Mouse (Mus musculus): ENCODE results near the gene Tcp11l1.

The Tcp11l1 gene

DNA sequence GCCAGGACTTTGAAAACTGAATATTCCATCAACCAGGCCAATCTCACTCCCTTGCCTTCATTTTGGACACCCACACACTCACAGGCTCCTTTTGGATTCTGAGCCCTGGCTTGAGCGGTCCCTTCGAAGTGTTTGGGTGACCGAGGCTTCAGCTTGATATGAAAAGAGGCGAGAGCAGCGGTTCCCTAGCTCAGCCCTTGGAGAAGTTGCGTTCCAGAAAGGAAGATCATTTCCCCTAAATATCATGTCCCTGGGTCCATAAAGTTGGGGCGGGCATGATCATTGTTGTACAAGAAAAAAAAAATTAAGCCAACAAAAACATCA lies 479 bp upstream of the Tcp11l1 start:
- no peak for DNase-seq (ENCODE audit: low spot score)

DNA sequence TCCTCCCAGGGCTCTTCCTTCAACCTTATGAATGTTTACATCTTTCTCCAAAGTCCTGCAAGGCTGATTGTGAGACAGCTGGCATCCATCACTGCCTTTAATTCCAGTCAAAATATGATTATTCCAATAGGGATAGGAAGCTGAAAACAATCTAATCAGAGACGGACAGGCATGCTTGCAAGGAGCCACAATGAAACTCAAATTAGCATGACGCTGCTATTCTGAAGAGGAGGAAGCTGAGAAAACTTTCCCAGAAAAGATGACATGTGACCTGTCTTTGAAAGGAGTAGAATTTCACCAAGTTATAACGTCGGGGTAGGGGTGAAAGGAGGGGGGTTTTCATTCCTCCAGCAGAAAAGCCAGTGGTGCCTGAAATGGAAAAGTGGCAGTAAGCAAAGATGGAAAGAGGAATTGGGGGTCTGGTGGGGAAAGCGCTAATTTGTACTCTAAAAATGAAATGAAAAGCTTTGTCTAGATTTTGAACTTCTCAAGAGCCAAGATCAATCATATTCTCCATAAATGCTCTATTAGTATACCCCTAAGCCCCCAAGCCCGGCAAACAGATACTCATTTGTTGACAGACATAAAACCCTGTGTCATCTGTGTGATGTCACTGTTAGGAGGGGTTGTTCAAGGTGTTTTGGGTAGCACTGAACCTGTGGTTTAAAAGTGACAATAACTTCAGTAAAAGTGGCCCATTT lies 1.1 kb downstream of the Tcp11l1 start:
- DNase-seq (ENCODE audit: low spot score) = no peak

DNA sequence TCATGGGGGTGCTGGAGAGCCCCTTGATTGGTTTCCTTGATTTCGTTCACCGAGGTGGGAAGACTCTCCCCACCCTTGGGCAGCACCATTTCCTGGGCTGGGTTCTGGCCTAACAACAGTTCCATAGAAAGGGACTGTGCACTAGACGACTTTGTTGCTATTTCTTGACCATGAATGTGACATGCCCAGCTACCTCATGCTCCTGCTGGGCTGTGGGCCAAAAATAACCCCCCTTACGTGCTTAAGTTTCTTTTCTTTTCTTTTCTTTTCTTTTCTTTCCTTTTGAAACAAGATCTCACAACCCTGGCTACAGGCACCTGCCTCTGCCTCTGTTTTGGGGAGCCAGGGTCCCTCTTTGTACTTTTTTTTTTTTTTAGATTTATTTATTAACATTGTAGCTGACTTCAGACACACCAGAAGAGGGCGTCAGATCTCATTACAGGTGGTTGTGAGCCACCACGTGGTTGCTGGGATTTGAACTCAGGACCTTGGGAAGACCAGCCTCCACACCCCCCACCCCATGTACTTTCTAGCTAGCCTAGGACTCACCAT lies 2.1 kb downstream of the Tcp11l1 start:
- no peak for DNase-seq (ENCODE audit: low spot score)

DNA sequence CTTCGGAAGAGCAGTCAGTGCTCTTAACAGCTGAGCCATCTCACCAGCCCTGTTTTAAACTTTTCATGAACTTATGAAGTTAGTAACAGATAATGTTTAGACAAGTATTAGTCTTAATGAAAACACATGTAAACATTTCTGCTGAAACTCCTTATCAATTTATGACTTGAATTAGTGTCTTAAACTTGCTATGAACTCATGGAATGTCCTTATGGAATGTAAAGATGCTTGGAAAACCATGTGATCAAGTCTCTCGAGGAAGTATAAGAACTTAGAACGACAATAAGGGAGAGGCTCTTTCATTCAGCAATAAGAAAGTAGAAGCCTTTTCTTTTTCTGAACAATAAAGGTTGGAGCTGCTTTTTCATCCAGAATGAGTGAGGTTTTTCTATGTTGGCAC lies 7.6 kb downstream of the Tcp11l1 start:
- DNase-seq (ENCODE audit: low spot score) = no peak

DNA sequence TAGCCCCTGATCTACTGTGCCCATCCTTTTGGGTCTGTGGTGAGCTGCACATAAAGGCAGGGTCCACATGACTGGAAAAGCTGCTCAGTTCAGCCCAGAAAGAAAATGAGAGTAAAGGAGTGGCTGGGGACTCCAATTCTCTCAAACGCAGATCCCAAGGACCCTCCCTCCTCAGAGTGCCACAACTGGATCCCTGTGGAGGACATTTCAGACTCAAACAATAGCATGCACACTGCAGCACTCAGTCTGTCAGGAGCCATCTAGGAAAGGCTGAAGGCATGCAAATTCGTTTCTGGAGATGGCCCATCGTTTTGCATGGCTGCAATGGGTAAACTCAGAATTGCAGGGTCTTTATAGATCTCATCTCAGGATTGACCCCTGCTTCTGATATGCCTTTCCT lies 8.8 kb downstream of the Tcp11l1 start:
- DNase-seq (ENCODE audit: low spot score) = no peak

DNA sequence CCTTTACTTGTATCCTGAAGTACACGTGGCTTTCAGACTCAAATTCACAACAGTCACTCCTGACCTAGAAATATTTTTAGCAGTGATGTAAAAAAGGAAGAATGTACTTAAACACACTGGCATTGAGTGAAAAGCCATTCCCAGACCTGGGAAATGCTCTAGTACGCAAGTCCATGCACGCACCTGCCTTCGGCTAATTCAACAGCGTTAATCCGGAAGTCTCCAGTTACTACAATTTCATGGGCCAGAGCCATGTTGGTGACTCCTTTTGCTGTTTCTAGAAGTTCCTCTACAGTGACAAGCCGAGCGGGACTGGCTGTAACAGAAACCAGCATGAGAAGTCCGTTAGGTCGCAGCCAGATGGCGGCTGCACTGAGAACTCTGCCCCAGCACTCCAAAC lies 12.3 kb downstream of the Tcp11l1 start:
- no peak for DNase-seq (ENCODE audit: low spot score)

DNA sequence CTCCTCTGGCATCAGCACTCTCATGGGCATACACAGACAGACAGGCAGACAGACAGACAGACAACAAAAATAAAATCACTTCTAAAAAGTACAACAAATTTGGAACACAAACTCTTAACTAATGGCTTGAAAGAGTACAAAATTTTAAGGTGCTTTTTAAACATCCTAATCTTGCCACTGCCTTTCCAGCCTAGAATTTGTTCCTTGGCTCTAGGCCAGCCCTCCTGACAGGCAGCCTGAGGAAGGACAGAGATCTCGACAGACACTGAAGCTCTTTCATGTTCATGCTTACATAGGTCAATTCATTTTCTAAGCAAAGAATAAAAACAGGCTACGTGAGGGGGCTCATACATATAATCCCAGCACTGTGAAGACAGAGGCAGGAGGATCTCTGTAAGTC lies 19.4 kb downstream of the Tcp11l1 start:
- no peak for DNase-seq (ENCODE audit: low spot score)

DNA sequence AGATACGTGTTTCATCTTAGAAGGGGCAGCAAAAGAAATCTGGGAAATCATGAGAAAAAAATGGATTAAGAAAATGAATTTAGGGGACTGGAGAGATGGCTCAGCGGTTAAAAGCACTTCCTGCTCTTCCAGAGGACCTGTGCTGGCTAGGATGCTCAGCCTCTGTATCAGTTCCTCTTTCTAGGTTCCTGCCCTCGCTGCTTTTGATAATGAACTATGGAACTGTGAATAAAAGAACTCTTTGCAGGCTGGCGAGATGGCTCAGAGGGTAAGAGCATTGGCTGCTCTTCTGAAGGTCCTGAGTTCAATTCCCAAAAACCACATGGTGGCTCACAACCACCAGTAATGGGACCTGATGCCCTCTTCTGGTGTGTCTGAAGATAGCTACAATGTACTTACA lies 21.2 kb downstream of the Tcp11l1 start:
- no peak for DNase-seq (ENCODE audit: low spot score)

DNA sequence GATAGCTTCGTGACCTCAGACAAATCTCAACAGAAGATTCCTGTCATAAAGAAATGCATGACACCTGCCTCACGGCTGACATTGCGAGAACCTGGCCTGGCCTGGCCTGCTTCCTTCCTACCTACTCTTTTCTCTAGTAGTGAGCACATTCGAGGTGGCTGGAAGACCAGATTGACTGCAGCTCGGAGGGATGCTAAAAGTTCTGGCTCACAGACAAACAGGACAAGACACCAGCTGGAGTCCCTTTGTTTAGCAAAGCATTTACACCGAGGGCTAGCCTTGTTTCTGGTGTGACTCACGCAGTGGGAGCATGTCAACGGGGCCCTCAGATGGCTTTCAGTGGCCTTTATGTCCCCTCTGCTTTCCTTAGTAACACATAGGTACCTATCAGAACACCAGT lies 23.2 kb downstream of the Tcp11l1 start:
- no peak for DNase-seq (ENCODE audit: low spot score)

DNA sequence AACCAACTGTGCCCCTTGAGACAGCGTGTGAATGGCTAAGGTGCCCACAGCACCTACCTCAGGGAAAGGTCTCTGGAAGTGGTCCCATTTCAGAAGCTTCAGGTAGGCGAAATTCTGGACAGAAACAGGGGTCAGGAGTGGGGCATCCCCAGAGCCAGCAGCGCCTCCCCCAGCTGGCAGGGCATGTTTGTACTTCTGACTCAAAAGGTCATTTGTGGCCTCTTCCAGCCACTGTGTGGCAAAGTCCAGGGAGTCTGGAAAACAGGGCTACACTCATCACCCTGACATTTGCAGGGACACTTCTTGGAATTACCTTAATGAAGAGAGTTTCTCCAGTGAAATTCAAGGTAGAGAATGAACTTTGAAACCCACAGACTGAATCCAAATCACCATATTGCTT lies 23.6 kb downstream of the Tcp11l1 start:
- no peak for DNase-seq (ENCODE audit: low spot score)

DNA sequence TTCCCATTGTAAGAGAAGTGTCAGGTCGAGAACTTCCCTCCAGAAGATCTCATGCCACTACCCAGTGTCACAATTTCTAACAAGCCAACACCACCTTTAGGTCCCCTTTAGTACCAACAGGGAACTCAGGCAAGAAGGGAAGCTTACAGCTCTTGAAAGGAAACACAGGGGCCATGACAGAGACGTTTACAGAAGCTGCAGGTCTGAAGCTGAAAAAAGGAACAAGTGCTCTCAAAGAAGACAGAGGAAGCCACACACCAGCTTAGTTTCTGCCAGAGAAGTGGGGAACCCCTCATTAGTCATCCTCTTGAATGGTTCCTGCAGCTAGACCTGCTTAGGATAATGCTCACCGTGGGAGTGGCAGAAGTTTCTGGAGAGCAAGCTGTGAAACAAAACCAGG lies 24.7 kb downstream of the Tcp11l1 start:
- no peak for DNase-seq (ENCODE audit: low spot score)

DNA sequence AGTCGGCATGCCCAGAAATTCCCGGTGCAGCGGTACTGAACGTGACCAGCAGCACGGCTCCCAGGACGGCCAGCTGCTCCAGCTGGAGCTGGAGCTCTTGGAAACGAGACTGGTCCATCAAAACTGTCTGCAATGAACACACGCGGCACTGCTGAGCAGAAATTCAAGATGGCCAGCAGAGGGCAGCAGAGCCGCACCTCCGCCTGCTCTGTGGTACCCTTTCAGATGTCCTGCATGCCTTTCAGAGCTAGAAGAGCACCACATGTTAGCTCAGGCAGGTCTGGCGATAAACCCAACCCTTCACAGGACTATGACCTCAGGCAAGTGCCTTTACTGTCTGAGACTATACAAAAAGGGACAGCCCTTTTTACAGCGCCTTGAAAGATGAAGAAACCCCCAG lies 26.6 kb downstream of the Tcp11l1 start:
- DNase-seq (ENCODE audit: low spot score) = peak; percentile 44

DNA sequence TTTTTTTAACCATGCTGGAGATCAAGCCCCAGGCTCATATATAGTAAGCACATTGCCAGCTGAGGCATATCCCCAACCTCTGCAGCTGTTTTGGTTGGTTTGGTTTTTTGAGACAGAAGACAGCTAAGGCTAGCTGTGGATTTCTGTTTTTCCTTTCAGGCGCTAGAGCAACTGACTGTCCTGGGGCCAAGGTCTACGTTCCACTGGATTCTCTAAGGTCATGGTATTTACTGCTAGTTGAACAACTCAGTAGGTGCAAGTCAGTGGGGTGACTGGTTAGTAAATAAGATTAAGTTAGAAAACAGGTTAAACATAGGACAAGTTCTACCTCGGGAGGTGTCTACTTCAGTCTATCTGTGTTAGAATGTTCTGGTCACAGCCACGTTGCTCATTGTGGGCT lies 27.2 kb downstream of the Tcp11l1 start:
- no peak for DNase-seq (ENCODE audit: low spot score)

DNA sequence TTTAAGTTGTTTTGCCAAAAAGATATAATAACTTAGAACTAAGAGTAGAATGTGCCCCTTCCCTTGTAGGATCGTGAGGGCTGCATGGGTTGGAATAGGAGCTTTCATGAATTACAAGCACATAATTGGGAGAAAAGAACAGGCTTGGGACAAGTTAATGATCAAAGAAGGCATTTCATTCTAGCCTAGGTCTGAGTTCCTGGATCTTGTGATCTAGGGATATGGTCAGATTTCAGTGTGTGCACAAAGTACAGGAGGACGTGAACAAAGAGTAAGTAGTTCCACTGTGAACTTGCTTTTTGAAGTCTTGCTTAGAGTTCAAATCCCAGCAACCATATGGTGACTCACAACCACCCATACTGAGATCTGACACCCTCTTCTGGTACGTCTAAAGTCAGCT lies 34.6 kb downstream of the Tcp11l1 start:
- no peak for DNase-seq (ENCODE audit: low spot score)

DNA sequence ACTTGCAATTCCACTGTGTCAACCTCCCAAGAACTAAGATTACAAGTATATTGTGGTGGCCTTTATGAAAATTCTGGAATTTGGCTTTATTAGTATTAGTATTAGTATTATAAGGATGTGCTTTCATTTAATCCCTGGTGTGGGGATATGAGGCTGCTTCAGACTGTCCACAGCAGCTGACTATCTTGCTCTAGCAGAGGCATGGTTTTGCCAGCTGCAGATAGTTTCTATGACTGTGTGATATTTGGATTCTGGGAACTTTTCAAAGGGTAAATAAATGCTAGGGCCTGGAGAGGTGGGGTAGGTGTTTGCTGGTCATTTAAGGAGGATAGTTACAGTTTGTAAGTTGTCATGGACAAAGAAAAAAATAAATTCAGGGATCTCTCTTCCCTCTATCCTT lies 40.2 kb downstream of the Tcp11l1 start:
- DNase-seq (ENCODE audit: low spot score) = no peak

DNA sequence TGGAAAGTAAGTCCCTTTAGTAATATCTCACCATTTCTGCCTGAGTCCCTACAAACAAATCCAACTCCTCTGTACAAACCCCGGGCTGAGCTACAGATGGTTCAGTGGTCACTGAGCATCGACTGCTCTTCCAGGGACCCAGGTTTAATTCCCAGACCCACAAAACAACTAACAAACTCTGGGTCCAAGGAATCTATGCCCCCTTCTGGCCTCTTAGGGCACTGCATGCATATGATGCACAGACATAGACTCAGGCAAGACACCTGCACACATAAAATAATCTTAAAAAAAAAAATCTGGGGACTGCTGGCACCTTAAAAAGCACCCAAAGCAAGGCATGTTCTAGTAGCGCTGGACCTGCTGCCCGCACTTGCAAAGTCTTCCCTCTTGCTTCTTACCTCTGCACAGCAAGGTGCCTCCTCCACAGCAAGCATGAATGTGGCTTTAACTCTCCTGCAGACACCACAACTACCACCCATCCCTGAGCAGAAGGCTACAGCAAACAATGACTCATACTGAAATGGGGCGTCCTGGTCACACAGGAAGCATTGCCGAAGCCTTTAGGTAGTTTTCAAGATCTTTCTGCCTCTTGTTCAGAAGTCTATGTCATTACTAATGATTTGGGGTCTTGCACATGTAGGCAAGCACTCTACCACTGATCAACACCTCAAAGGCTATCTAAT lies 42.7 kb downstream of the Tcp11l1 start:
- no peak for DNase-seq (ENCODE audit: low spot score)

DNA sequence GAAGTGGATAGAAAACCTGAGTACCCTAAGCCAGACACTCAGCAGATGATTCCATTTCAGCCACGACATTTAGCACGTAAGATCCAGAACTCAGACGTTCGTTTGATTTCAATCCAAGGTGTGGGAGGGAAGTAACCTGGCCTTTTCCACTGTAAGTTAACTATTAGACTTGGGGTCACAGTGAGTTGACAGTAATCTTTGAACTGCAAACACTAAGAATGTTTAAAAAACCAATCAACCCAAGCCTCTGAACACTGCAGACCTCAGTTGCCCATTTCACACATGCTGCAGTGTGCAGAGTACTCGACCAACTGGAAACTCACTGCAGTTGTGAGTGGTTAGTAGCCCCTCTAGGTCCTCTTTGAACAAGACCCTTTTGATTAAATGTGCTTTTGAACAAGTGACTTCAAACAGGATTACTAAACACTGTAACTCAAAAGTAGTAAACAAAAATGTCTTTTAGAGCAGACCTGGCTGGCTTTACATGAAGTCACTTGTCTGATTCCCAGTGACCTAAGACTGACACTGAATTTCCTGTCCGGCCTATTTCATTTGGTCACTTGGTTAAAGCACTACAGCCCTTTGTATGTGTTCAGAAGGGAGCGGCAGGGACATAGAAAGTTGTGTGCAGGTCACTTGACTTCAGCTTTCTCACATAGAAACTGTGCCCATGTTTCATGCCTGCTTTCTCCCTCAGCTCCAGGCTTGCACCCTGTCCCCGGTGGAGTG lies 48.4 kb downstream of the Tcp11l1 start:
- DNase-seq (ENCODE audit: low spot score) = no peak

DNA sequence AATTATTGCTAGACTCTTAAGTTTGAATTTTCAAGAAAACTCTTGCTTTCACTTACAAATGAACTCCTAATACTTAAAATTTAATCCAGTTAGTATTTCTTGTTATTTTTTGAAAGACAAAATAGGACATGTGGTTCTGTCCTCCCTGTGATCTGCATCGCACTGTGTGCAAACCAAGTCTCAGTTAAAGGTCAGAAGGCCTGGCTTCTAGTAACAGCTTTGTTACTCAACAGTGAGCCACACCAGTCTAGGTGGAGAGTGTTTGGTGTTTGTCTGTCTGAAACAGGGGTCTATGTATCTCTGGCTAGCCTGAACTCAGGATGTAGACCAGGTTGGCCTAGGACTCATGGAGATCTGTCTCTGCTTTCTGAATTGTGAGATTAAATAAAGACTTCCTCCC lies 53.3 kb downstream of the Tcp11l1 start:
- DNase-seq (ENCODE audit: low spot score) = no peak

DNA sequence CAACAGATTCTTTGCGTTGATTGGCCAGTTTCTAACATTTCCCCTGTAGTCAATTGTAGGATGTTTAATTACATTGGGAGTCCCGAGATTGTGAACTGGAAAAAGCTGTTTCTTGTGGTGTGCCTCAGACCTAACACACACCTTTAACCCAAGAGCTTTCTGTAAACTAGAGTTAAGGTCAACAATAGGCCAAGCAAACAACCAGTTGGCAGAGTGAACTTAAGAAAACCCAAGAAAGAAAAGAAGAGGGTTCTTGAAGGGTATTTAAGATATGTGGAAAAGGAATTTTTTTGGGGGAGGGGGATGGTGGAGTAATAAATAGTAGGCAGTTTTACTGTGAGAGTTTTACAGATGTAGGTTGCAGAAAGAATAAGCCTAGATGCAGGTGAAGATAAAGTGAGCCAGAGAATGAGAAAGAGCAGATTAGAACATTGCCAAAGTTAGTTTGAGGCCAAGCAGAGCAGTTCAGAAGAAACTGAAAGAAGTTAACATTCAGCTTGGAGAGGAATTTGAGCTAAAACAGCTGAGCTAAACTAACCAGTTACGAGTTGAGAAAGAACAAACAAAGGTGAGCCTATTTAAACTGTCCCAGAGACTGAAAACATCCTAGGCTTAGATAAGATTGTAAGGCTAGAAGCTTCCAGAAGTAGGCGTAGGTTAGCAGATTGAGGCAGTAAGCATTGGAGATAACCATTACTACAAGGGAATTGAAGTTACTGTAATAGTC lies 95.8 kb downstream of the Tcp11l1 start:
- no peak for DNase-seq (ENCODE audit: low spot score)

DNA sequence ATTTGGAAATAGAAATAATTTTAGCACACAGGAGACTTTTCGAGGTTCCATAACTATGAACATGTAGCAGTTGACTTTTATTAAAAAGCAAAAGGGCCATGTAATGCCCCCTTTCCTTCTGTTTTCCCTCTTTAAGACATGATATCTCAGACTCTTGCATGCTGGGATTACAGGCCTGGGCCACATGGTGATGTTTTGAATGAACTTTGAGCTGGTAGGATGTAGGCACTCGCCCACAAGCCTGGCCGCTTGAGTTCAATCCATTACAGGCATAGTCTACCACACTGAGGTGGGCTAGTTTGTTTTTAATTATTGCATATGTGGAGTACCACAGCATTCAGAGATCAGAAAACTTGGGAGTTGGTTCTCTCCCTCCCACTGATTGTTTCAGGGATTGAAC lies 97.2 kb downstream of the Tcp11l1 start:
- DNase-seq (ENCODE audit: low spot score) = no peak
